Mouse (Mus musculus) kidney, adult 2 months (tissue): ENCODE results near the gene Iba57. TPM values are rescaled to one million over a fixed set of nuclear protein-coding genes. Genes with fewer than 3 reads are reported as not detected.
A peak's percentile ranks its signal among the peaks of the same experiment; 100 is the strongest.

ENCODE experiments used
- DNase-seq: peaks from one replicate; pipeline ENCODE4 v3.0.0; 2021
- H3K27ac ChIP-seq: fragments of 200-500 bp; 2 replicates; pipeline ENCODE4 v1.5.1; 2012; ENCODE audit warnings: low read depth, low read length, control low read depth, inconsistent platforms; ENCODE audit not compliant: insufficient read depth
- H3K27me3 ChIP-seq: fragments of 200-500 bp; replicated peaks from 2 replicates; pipeline ENCODE4 v1.6.1; 2012; ENCODE audit warnings: mild to moderate bottlenecking, moderate library complexity, low read length, inconsistent platforms; ENCODE audit not compliant: control insufficient read depth, insufficient read depth
- H3K36me3 ChIP-seq: fragments of 200-500 bp; 2 replicates; pipeline ENCODE4 v1.6.1; 2012; ENCODE audit warnings: mild to moderate bottlenecking, moderate library complexity, low read length, inconsistent platforms; ENCODE audit not compliant: control insufficient read depth, insufficient read depth
- H3K4me1 ChIP-seq: fragments of 200-500 bp; 2 replicates; pipeline ENCODE4 v1.6.1; 2011; ENCODE audit warnings: low read length; ENCODE audit not compliant: control insufficient read depth, insufficient read depth
- H3K4me3 ChIP-seq: fragments of 200-500 bp; 2 replicates; pipeline ENCODE4 v1.5.1; 2011; ENCODE audit warnings: mild to moderate bottlenecking, low read depth, low read length, control low read depth; ENCODE audit not compliant: insufficient read depth
- CTCF ChIP-seq: fragments of 200-500 bp; conservative IDR thresholded peaks from 2 replicates; pipeline ENCODE4 v1.5.1; 2011; ENCODE audit warnings: low read depth, mild to moderate bottlenecking, control low read depth, low read length, moderate library complexity, mixed read lengths; ENCODE audit not compliant: insufficient read depth, insufficient read length
- POLR2A ChIP-seq: fragments of 200-500 bp; IDR thresholded peaks from one replicate; pipeline ENCODE4 v1.6.1; 2011; ENCODE audit warnings: low read depth, low read length, control low read depth
- WGBS: fragments of 180-500 bp; shearing (Covaris S2); methylation state at CpG from one replicate; pipeline ENCODE4 v1.1.7; 2018; 5-methylcytosine and 5-hydroxymethylcytosine counted together
- polyA plus RNA-seq: library from polyadenylated mRNA; depleted of rRNA; stranded (reverse); fragments of >200 nt; gene quantifications from 2 replicates; pipeline ENCODE4 v1.2.3, GENCODE M21; 2012

Gene Iba57
- polyA plus RNA-seq, 1 experiment = 8.3 TPM

DNA sequence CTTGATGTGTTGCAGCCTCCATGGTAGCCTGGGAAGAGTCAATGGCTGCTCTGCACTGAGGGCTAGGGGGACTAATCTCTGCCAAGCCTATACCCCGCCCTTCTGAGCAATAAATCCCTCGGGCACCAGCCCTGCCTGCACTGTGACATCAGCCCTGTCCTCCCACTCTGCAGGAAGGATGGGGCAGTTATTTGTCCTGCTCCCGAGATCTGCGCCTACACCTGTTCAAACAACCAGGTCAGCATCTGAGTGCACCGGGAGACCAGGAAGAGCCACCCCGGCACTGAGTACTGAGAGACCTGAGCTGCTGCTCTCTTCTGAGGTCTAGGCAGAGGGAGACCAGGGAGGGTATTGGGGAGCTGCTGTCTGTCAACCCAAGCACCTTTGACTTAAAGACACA lies 24.2 kb upstream of the Iba57 start:
- WGBS = 46% methylated on average over 6 of the region's 6 CpGs
- Histone ChIP-seq H3K27ac (no peak overlapping the region), H3K4me3 (no peak overlapping the region), H3K27me3 (no peaks in the 10 kb centered on the region), H3K4me1 (peaks cover 5% of the 10 kb centered on the region), H3K36me3 (no peaks in the 10 kb centered on the region)
- TF ChIP-seq POLR2A (no peak), CTCF (no peak)
- DNase-seq = no peak

DNA sequence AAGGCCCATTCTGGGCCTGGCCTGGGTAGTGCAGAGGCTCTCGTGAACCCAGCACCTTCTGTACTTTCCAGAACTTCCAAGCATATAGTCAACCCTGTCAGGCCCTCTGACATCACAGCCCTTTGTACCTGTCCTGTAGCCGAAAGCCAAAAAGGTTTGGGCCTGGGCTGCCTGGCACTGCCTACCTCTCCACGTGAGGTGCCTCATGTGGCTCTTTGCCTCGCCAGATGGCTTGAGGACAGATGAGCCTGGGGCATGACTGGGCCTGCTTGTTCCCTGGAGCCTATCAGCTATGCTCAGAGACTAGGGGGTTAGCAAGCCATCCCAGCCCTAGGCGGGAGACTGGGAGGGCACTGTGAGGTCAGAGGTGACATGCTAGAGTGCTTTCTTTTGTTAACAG lies 22.0 kb upstream of the Iba57 start:
- Histone ChIP-seq H3K27ac (no peak overlapping the region), H3K4me1 (peaks cover 5% of the 10 kb centered on the region; the same call in 1 of the 2 replicates), H3K27me3 (no peaks in the 10 kb centered on the region), H3K36me3 (no peaks in the 10 kb centered on the region), H3K4me3 (no peak overlapping the region)
- TF ChIP-seq POLR2A (no peak), CTCF (no peak)
- WGBS = 90% methylated on average over 5 of the region's 5 CpGs
- no peak for DNase-seq

GRCm38 (mm10) chr11:59183821-59184220 lies 20.3 kb upstream of the Iba57 start:
- no peak overlapping the region for H3K4me3 ChIP-seq
- TF ChIP-seq POLR2A (no peak), CTCF (peak; percentile 85)
- WGBS = 18% methylated on average over 3 of the region's 3 CpGs
- peaks cover 5% of the 10 kb centered on the region; the same call in 1 of the 2 replicates for H3K4me1 ChIP-seq
- H3K27me3 ChIP-seq = no peaks in the 10 kb centered on the region
- peak; percentile 69 for DNase-seq
- H3K36me3 ChIP-seq = no peaks in the 10 kb centered on the region
- H3K27ac ChIP-seq = peak overlapping the region; percentile 37

DNA sequence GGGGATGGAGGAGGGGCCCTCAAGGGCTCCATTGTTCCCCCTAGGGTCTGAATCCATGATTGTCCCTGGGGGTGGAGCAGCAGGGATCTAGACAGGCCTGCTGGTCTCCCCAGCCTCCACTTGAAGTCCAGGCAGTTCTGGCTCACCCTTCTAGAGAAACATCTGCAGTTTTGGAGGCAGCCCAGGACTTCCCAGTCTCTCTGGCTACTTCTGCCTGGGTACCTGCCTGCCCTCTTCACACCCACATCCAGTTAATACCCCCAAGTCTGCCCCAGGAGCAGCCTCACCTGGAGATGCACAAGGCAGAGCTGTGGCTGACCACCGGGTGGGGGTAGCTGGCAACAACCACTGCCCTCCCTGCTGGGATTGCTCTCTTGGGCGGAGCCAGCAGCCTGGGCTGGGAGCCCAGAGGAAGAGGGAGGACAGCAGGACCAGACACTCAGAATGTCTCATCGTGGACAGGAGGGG lies 19.4 kb upstream of the Iba57 start, which contains the start of gene Gjc2:
TSS of gene Gjc2 (minus strand) at position 350 of the 468 bp plus-strand sequence.
- Histone ChIP-seq H3K4me3 (0 out of 2 replicates have a peak within 1 kb of the TSS, but pooled peaks have one; percentile 5), H3K4me1 (peaks cover 5% of the 10 kb centered on the region; the same call in 1 of the 2 replicates), H3K27me3 (no peaks in the 10 kb centered on the region), H3K27ac (peak within 1 kb of the TSS; percentile 51), H3K36me3 (no peaks in the 10 kb centered on the region)
- 22% methylated on average over 3 of the region's 3 CpGs for WGBS
- DNase-seq = peak; percentile 59
- TF ChIP-seq CTCF = no peak
- TF ChIP-seq POLR2A = no peak

DNA sequence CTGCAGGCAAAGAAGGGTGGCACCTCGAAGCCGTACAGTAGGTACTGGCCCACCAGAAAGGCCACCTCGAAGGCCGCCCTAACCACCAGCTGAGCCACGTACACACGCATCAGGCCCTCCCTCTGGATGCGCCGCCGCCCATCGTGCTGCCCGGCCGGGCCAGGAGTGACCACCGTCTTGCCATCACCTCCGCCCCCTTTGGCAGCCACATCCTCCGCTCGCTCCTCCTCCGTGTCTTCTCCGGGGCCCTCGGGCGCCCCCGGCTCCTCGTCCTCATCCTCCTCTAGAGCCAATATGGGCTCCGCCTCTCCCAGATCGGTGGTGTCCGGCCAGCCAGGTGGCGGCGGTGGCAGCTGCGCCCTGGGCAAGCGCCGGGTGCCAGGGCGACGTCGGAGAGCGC lies 13.4 kb upstream of the Iba57 start:
- no peak for TF ChIP-seq POLR2A
- TF ChIP-seq CTCF = no peak
- DNase-seq = no peak
- Histone ChIP-seq H3K4me3 (no peak overlapping the region), H3K4me1 (no peaks in the 10 kb centered on the region), H3K27ac (no peak overlapping the region), H3K36me3 (no peaks in the 10 kb centered on the region), H3K27me3 (no peaks in the 10 kb centered on the region; the same call in 1 of the 2 replicates)
- WGBS = 14% methylated on average over 34 of the region's 34 CpGs

DNA sequence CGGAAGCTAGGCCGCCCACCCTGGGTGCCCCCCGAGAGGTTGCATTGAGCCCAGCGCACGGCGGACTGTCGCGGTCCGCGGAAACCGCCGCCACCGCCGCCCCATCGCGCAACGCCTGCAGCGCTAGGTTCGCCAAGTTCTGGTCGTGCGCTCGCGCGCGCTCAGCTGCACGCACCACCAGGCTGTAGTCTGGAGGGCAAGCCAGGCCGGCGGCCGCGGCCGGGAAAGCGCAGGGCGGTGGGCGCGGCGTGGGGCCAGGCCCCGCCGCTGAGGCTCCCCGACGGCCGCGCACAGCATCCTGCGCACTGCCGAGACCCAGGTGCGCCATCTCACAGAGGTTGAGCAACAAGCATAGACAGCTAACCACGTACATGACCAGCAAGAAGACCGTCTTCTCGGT lies 12.9 kb upstream of the Iba57 start:
- H3K4me3 ChIP-seq = no peak overlapping the region

GRCm38 (mm10) chr11:59174189-59174838 lies 10.8 kb upstream of the Iba57 start:
- WGBS = 57% methylated on average over 6 of the region's 6 CpGs
- H3K27me3 ChIP-seq = no peaks in the 10 kb centered on the region; the same call in 1 of the 2 replicates

More for the DNA sequence above, 12.9 kb upstream of the Iba57 start:
- no peak for DNase-seq
- Histone ChIP-seq H3K27ac (no peak overlapping the region), H3K36me3 (no peaks in the 10 kb centered on the region), H3K4me1 (no peaks in the 10 kb centered on the region), H3K27me3 (no peaks in the 10 kb centered on the region; the same call in 1 of the 2 replicates)
- 6% methylated on average over 48 of the region's 48 CpGs for WGBS
- TF ChIP-seq POLR2A = no peak
- no peak for TF ChIP-seq CTCF

More at GRCm38 (mm10) chr11:59174189-59174838, 10.8 kb upstream of the Iba57 start:
- H3K27ac ChIP-seq = no peak overlapping the region
- DNase-seq = peak; percentile 33
- H3K36me3 ChIP-seq = no peaks in the 10 kb centered on the region
- TF ChIP-seq CTCF = no peak
- no peak for TF ChIP-seq POLR2A
- no peak overlapping the region for H3K4me3 ChIP-seq
- H3K4me1 ChIP-seq = no peaks in the 10 kb centered on the region
